Mouse (Mus musculus) cerebellum, adult 2 months (tissue): ENCODE measurements around the gene Pcif1.

Experiments used
- CTCF ChIP-seq: fragments of 200-500 bp; IDR thresholded peaks from 2 replicates; pipeline ENCODE4 v1.5.1; 2011; ENCODE audit warnings: low read depth, mild to moderate bottlenecking, control low read depth, low read length, moderate library complexity, borderline replicate concordance; ENCODE audit not compliant: insufficient read depth
- POLR2A ChIP-seq: fragments of 200-500 bp; IDR thresholded peaks from 2 replicates; pipeline ENCODE4 v1.6.1; 2011; ENCODE audit warnings: low read length, control low read depth, borderline replicate concordance; ENCODE audit not compliant: insufficient read depth

DNA sequence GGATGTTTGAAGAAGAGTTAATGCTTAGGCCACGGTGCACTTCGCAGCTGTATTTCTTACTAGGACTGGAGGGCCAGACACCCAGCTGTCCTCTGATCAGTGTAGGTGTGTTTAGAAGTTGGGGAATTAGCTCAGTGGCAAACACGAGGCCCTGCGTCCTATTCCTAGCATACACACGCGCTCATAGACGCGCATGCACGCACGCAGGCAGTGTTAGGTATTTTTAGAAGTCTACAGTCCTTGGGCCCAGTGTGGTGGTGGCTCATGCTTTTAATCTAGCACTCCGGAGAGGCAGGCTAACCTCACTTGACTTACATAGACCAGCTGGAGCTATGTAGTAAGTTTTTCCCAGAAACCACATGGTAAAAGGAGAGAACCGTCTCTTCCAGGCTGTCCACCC, 33.0 kb downstream of the Pcif1 start:
- TF ChIP-seq CTCF (no peak), POLR2A (no peak)
